Mouse (Mus musculus): ENCODE data around the gene Gm21292. TPM values are rescaled to one million over a fixed set of nuclear protein-coding genes. Genes with fewer than 3 reads are reported as not detected.

Gene Gm21292
- not detected for polyA plus RNA-seq (2017; shearing (Covaris generic))

DNA sequence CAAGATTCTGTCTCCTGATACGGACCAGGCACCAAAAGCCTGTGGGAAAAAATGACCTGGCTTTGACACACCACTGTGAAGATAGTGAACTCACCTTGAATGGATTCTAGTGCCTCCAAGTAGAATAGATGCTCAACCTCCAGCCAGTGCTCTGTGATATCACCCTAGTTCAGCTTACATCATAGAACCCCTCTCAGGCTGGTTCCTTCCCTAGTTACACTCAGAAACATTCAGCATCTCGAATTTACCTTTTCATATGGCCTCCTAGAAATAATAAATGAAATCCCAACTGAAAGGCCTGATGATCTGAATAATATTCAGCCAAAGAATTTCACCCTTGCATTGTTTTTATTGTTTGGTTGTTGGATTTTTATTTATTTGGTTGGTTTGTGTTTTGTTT is at the start of gene Gm21292:
Gm21292 (minus strand) TSS at position 101 of the 400 bp plus-strand sequence.

Other genes with a start within 250 kb of the Gm21292 start
- gene Gm21721, start 68.3 kb upstream of the Gm21292 start, polyA plus RNA-seq (2017; shearing (Covaris generic)) = not detected
- gene Gm21812, start 213.3 kb upstream of the Gm21292 start, polyA plus RNA-seq (2017; shearing (Covaris generic)) = not detected